Mouse (Mus musculus) E14TG2a.4 (cell line): ENCODE measurements at regions not wholly inside any gene's neighbourhood (a gene's known extent, or its start where the extent isn't known, plus 50 kb on each side); places are given as distances from the start of the nearest gene placed in this dataset.

ENCODE experiments used
- H3K27me3 ChIP-seq: 2 replicates; pipeline ENCODE4 v1.6.1; 2014; ENCODE audit warnings: low read length, control low read depth; ENCODE audit not compliant: insufficient read depth
- H3K36me3 ChIP-seq: 2 replicates; pipeline ENCODE4 v1.6.1; 2014; ENCODE audit warnings: low read length, control low read depth; ENCODE audit not compliant: insufficient read depth
- H3K4me1 ChIP-seq: replicated peaks from 2 replicates; pipeline ENCODE4 v1.6.1; 2014; ENCODE audit warnings: low read depth, low read length, control low read depth
- H3K4me3 ChIP-seq: replicated peaks from 2 replicates; pipeline ENCODE4 v1.5.1; 2014; ENCODE audit warnings: mild to moderate bottlenecking, low read length
- H3K9me3 ChIP-seq: 2 replicates; pipeline ENCODE4 v1.6.1; 2014; ENCODE audit warnings: low read length, control low read depth
- CTCF ChIP-seq: conservative IDR thresholded peaks from 2 replicates; pipeline ENCODE4 v1.5.1; 2014; ENCODE audit warnings: low read length
- NANOG ChIP-seq: IDR thresholded peaks from 2 replicates; pipeline ENCODE4 v1.6.1; 2014; ENCODE audit warnings: borderline replicate concordance, low read length, mixed read lengths
- POU5F1 ChIP-seq: IDR thresholded peaks from 2 replicates; pipeline ENCODE4 v1.6.1; 2014; ENCODE audit warnings: low read length, borderline replicate concordance

- Histone ChIP-seq H3K27me3 (no peaks in the 10 kb centered on the region), H3K9me3 (no peaks in the 10 kb centered on the region)
- TF ChIP-seq POU5F1 = no peak
- TF ChIP-seq NANOG = no peak
- no peak for TF ChIP-seq CTCF
These were observed 230.4 kb upstream of the Marcks start for GRCm38 (mm10) chr10:37368997-37369679.

DNA sequence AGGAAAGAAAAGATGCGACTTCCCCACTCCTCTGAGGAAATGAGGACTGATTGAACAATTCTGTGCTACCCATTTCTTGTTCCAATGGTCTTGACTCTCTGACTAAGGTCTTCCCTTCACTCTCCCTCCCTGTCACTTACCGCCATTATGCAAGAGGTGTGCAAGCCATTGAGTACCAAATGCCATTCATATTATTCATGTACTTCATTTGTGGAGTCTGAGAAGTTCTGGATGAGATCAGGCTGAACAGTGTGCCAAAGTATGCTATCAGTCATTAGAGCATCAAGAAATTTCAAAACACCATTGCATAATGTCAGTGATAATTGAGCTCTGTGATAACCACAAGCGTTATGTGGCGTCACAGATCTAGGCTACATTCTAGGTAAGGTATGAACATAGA lies 229.1 kb upstream of the Marcks start:
- Histone ChIP-seq H3K4me3 (no peak overlapping the region), H3K4me1 (no peaks in the 10 kb centered on the region), H3K9me3 (no peaks in the 10 kb centered on the region), H3K36me3 (no peaks in the 10 kb centered on the region), H3K27me3 (no peaks in the 10 kb centered on the region)
- no peak for TF ChIP-seq CTCF

More at GRCm38 (mm10) chr10:37368997-37369679, 230.4 kb upstream of the Marcks start:
- Histone ChIP-seq H3K4me1 (no peaks in the 10 kb centered on the region), H3K36me3 (no peaks in the 10 kb centered on the region), H3K4me3 (no peak overlapping the region)

GRCm38 (mm10) chr10:37364506-37364905 lies 225.8 kb upstream of the Marcks start:
- Histone ChIP-seq H3K36me3 (no peaks in the 10 kb centered on the region), H3K27me3 (no peaks in the 10 kb centered on the region), H3K9me3 (no peaks in the 10 kb centered on the region), H3K4me1 (no peaks in the 10 kb centered on the region), H3K4me3 (no peak overlapping the region)
- no peak for TF ChIP-seq POU5F1
- TF ChIP-seq CTCF = no peak
- TF ChIP-seq NANOG = no peak

DNA sequence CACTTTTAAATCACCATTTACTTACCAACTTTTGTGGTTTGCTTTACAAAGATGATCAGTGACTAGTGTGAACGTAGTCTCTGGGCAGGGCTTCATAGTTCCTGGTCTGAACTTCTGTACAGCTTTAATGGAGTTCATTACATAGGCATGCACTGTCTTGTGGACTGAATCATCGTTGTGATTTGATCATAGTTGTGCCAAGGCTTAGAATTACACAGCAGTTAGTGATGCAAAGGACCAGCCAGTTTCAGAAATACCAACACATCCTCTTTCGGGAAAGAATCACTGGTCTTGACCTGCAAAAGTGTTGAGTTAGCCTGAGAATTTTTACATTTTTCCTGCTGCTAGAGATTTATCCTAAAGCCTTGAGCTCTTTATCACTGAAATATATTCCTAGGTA lies 222.3 kb upstream of the Marcks start:
- H3K27me3 ChIP-seq = no peaks in the 10 kb centered on the region
- no peaks in the 10 kb centered on the region for H3K9me3 ChIP-seq
- no peaks in the 10 kb centered on the region for H3K4me1 ChIP-seq
- H3K4me3 ChIP-seq = no peak overlapping the region
- TF ChIP-seq NANOG = no peak
- no peaks in the 10 kb centered on the region for H3K36me3 ChIP-seq

DNA sequence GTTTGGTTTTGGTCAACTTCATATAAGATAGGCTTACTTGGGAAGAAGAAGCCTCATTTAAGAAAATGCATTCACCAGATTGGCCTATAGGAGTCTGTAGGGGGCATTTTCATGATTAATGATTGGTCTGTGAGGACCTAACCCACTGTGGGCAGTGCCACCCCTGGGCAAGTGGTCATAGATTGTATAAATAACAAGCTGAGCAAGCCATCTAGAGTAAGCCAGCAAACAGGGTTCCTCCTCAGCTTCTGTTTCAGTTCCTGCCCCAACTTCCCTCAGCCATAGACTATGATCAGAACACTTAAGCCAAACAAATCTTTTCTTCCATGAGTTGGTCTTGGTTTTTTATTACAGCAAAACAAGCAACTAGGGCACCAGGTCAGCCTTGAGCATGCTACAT lies 220.2 kb upstream of the Marcks start:
- Histone ChIP-seq H3K27me3 (no peaks in the 10 kb centered on the region), H3K4me1 (no peaks in the 10 kb centered on the region), H3K9me3 (no peaks in the 10 kb centered on the region), H3K4me3 (no peak overlapping the region), H3K36me3 (no peaks in the 10 kb centered on the region)
- no peak for TF ChIP-seq POU5F1
- TF ChIP-seq NANOG = no peak
- no peak for TF ChIP-seq CTCF

- Histone ChIP-seq H3K4me1 (no peaks in the 10 kb centered on the region), H3K36me3 (no peaks in the 10 kb centered on the region), H3K27me3 (no peaks in the 10 kb centered on the region), H3K9me3 (no peaks in the 10 kb centered on the region), H3K4me3 (no peak overlapping the region)
- TF ChIP-seq CTCF = no peak
- TF ChIP-seq POU5F1 = no peak
- TF ChIP-seq NANOG = no peak
These were observed 219.6 kb upstream of the Marcks start for GRCm38 (mm10) chr10:37358334-37358733.

DNA sequence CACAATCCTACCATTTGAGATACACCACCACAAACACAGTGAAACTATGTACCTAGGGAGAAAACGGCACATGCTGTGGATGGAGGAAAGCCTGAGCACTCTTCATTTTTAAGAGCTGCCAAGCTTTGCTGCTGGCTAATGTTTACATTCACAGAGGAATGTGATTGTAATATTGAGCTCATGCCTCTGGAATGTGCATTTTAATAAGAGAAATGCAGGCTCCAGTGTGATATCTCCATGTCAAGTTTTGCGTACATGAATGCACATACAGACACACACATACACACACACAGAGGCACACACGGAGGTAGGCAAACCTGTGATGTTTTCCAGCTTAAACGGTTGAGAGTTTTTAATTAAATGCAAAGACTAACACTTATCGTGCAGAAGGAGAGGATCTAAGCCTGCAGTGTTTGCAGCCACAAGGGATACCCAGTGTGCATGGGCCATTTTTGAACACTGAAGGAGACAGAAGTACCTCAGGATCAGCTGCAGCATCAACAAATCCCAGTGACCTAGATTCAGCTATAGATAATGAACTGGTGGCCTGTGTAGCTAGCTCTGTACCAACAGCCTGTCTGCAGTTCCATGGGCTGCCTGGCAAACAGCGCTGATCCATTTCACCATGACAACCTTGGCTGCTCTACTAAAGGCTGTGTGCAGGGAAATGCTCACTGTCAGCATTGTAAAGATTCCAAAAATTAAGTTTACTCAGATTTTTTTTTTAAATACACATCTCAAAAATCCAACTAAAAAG lies 218.8 kb upstream of the Marcks start:
- no peaks in the 10 kb centered on the region for H3K36me3 ChIP-seq
- H3K4me1 ChIP-seq = no peaks in the 10 kb centered on the region
- no peaks in the 10 kb centered on the region for H3K9me3 ChIP-seq
- no peak overlapping the region for H3K4me3 ChIP-seq
- no peaks in the 10 kb centered on the region for H3K27me3 ChIP-seq
- no peak for TF ChIP-seq POU5F1
- TF ChIP-seq NANOG = no peak
- no peak for TF ChIP-seq CTCF

DNA sequence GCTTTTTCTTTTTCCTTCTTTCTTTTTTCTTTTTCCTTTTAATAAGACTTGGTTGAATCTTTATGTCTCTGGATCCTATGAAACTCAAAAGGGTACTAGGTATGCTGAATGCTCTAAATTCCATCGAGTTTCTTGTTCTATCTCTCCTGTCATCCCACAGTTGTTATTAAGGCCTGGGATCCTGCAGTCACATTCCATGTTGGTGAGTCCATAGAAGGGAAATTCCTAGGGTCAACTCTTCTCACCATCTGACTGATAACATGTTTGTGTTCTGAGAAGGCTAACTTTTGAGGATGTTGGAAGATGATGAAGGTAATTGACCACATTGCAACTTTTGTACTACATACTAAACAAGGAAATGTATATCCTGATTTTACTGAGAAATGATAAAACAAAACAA lies 210.5 kb upstream of the Marcks start:
- TF ChIP-seq NANOG = no peak
- no peak for TF ChIP-seq POU5F1
- TF ChIP-seq CTCF = no peak
- no peaks in the 10 kb centered on the region for H3K36me3 ChIP-seq
- no peaks in the 10 kb centered on the region for H3K9me3 ChIP-seq
- H3K4me3 ChIP-seq = no peak overlapping the region
- H3K27me3 ChIP-seq = no peaks in the 10 kb centered on the region
- no peaks in the 10 kb centered on the region for H3K4me1 ChIP-seq

DNA sequence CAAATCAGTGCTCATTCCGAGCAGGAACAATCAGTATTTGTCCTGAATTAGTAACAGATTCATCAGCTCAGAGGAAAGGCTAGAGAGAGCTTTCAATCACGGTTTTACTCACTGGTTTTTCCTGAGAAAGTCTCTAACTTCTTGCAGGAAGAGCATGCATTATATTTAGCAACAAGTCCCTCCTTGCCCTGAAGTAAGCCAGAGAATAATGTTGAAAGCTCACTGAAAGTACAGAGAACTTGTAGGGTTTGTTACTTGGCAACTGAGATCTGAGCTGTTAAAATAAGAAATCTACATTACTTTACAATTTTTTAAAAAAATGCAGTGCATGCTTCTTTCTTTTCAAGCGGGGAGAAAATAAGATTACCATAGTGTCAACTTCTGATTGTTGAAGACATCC lies 209.7 kb upstream of the Marcks start:
- H3K36me3 ChIP-seq = no peaks in the 10 kb centered on the region
- H3K27me3 ChIP-seq = no peaks in the 10 kb centered on the region
- no peak overlapping the region for H3K4me3 ChIP-seq
- no peaks in the 10 kb centered on the region for H3K9me3 ChIP-seq
- no peak for TF ChIP-seq POU5F1
- no peaks in the 10 kb centered on the region for H3K4me1 ChIP-seq
